Mouse (Mus musculus) hindbrain, embryonic 14.5 days (tissue): ENCODE measurements at regions not wholly inside any gene's neighbourhood (a gene's known extent, or its start where the extent isn't known, plus 50 kb on each side); places are given as distances from the start of the nearest gene placed in this dataset.

Experiments
- ATAC-seq: fragments of 200-750 bp; cut with Nextera tagmentation; 2 replicates; pipeline ENCODE4 v1.8.0; 2017; ENCODE audit warnings: moderate number of reproducible peaks, mild to moderate bottlenecking, moderate TSS enrichment, moderate library complexity; ENCODE audit not compliant: low FRiP score
- DNase-seq: peaks from one replicate; pipeline ENCODE4 v3.0.0-alpha.2; 2015; ENCODE audit warnings: low spot score
- H3K27ac ChIP-seq: fragments of 300-500 bp; sonication (generic); 2 replicates; pipeline ENCODE4 v1.5.1; 2014; ENCODE audit warnings: mild to moderate bottlenecking, moderate library complexity
- H3K27me3 ChIP-seq: fragments of 300-500 bp; sonication (generic); 2 replicates; pipeline ENCODE4 v1.6.1; 2014; ENCODE audit warnings: mild to moderate bottlenecking, low read length, mixed read lengths; ENCODE audit not compliant: control insufficient read depth, insufficient read depth
- H3K36me3 ChIP-seq: fragments of 300-500 bp; sonication (generic); replicated peaks from 2 replicates; pipeline ENCODE4 v1.6.1; 2014; ENCODE audit not compliant: control insufficient read depth, insufficient read depth
- H3K4me1 ChIP-seq: fragments of 300-500 bp; sonication (generic); replicated peaks from 2 replicates; pipeline ENCODE4 v1.6.1; 2014; ENCODE audit warnings: antibody characterized with exemption, low read length, mixed read lengths; ENCODE audit not compliant: control insufficient read depth, insufficient read depth
- H3K4me2 ChIP-seq: fragments of 300-500 bp; sonication (generic); replicated peaks from 2 replicates; pipeline ENCODE4 v1.6.1; 2014; ENCODE audit warnings: mild to moderate bottlenecking, moderate library complexity
- H3K4me3 ChIP-seq: fragments of 300-500 bp; sonication (generic); replicated peaks from 2 replicates; pipeline ENCODE4 v1.5.1; 2014; ENCODE audit warnings: mild to moderate bottlenecking, low read length
- H3K9ac ChIP-seq: fragments of 300-500 bp; sonication (generic); 2 replicates; pipeline ENCODE4 v1.6.1; 2014
- H3K9me3 ChIP-seq: fragments of 300-500 bp; sonication (generic); 2 replicates; pipeline ENCODE4 v1.6.1; 2016; ENCODE audit warnings: low read length; ENCODE audit not compliant: control insufficient read depth
- WGBS: fragments of 180-500 bp; shearing (Covaris S2); extraction: QIAGEN DNeasy Blood & Tissue Kit; methylation state at CpG from one replicate; pipeline ENCODE4 v1.1.7; 2014; 5-methylcytosine and 5-hydroxymethylcytosine counted together

DNA sequence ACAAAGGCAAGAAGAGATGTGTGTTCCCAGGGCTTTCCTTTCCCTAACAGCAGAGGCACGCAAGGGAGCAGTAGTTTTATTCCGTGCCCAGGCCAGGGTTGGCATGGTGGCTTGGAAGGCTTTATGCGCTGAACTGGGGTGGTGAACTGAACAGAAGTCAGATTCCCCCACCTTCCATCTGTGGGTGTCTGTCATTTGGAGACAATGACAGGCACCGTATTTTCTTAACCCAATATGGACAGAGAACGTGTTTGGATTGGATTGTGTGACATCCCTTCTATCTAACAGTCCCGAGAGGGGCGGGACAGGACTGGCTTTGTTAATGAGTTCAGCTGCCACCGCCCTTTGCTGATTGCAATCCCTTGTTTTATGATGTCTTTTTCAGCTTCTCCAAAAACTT, 165.8 kb upstream of the Cep162 start:
- Histone ChIP-seq H3K4me2 (no peak overlapping the region), H3K9ac (no peak overlapping the region), H3K36me3 (no peaks in the 10 kb centered on the region), H3K27ac (no peak overlapping the region), H3K9me3 (no peaks in the 10 kb centered on the region), H3K4me1 (no peaks in the 10 kb centered on the region), H3K4me3 (no peak overlapping the region), H3K27me3 (no peaks in the 10 kb centered on the region)
- DNase-seq, result no peak
- ATAC-seq, result no peak
- 45% methylated on average over 8 of the region's 8 CpGs for WGBS

DNA sequence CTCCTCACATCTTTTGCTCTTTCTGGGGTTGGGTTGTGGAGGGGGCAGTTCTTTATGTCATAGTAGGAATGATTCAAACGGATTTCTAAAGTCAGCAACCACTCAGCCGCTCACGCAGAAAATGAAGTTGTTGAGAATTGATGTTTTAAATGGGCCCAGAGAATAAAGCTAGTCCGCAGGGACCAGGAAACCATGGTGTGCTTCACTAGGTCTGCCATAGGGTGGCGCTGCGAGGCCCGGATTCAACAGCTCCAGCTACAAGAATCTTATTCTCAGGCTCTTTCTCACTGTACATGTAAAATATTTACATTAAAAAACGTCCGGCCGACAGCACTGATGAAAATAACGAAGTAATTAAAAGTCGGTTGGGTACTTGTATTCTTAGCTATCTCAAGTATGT, 164.0 kb upstream of the Cep162 start:
- no peaks in the 10 kb centered on the region for H3K36me3 ChIP-seq
- peak overlapping the region; percentile 10; the same call in 1 of the 2 replicates for H3K4me2 ChIP-seq
- peak; percentile 78 for DNase-seq
- 20% methylated on average over 12 of the region's 12 CpGs for WGBS
- H3K4me3 ChIP-seq, result no peak overlapping the region
- H3K4me1 ChIP-seq, result no peaks in the 10 kb centered on the region
- no peaks in the 10 kb centered on the region for H3K9me3 ChIP-seq
- H3K9ac ChIP-seq, result no peak overlapping the region
- 0 out of 2 replicates have a peak, but pooled peaks have one; percentile 53 for ATAC-seq
- H3K27me3 ChIP-seq, result no peaks in the 10 kb centered on the region
- no peak overlapping the region for H3K27ac ChIP-seq

DNA sequence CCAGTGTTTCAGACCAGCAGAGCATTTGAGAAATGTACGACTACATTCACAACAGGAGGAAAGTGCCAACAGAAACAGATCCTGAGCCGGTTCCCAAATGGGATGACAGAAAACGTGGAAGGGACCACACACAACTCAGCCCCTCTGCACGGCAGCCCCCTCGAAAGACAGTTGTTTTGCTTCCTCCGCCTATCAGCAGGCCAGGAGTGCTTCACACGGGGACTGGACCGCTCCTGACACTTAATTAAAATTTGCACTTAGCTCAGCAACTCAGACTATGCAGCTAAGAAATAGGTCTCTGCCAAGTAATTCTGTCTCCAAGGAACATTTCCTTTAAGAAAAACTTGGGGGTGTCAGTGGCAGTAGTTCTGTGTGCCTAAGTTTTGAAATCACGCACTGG, 157.6 kb upstream of the Cep162 start:
- WGBS, result 59% methylated on average over 9 of the region's 9 CpGs
- Histone ChIP-seq H3K4me2 (no peak overlapping the region), H3K9me3 (no peaks in the 10 kb centered on the region), H3K9ac (no peak overlapping the region), H3K36me3 (no peaks in the 10 kb centered on the region), H3K27ac (no peak overlapping the region), H3K4me3 (no peak overlapping the region), H3K27me3 (no peaks in the 10 kb centered on the region), H3K4me1 (no peaks in the 10 kb centered on the region)
- ATAC-seq (no peak), DNase-seq (no peak)

DNA sequence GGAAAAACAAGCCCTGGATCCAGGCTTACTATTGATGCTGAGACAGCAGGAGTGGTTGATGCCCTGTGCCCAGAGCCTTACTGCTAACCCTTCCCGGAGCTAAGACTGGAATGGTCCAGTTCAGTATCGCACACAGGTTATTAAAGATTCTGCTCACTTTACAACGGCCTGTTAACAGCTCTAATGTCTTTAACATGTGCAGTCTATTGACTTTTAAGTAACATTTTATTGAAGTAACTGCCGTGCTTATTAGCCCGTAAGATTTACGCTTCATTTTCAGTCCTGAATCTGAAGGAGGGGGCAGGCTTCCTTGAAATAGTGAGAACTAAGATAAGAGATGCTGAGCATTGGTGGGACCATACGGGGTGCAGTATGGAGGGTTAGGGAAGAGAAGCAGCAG, 155.7 kb upstream of the Cep162 start:
- Histone ChIP-seq H3K9ac (no peak overlapping the region), H3K4me1 (no peaks in the 10 kb centered on the region), H3K9me3 (no peaks in the 10 kb centered on the region), H3K36me3 (no peaks in the 10 kb centered on the region), H3K27ac (no peak overlapping the region), H3K4me3 (no peak overlapping the region), H3K4me2 (no peak overlapping the region), H3K27me3 (no peaks in the 10 kb centered on the region)
- WGBS, result 83% methylated on average over 7 of the region's 7 CpGs
- DNase-seq (no peak), ATAC-seq (no peak)

DNA sequence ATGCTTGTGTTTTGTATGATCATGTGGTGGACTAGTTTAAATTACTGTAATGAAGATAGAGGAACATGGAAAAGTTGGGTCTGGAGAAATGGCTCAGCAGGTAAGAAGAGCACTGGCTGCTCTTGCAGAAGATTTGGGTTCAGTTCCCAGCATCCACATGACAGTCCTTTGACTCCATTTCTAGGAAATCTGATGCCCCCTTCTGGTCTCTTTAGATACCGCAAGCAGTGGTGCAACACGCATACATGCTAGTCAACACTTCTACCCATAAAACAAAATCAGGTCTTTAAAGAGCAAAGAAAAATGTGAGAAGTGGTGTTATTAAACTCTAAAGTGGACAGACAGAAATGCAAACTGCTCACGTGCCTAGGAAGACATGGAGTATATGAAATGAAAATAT, 154.4 kb upstream of the Cep162 start:
- DNase-seq, result no peak
- Histone ChIP-seq H3K27ac (no peak overlapping the region), H3K27me3 (no peaks in the 10 kb centered on the region), H3K36me3 (no peaks in the 10 kb centered on the region), H3K4me2 (no peak overlapping the region), H3K9ac (no peak overlapping the region), H3K4me3 (no peak overlapping the region), H3K4me1 (no peaks in the 10 kb centered on the region), H3K9me3 (no peaks in the 10 kb centered on the region)
- WGBS, result 90% methylated on average over 3 of the region's 3 CpGs
- ATAC-seq, result no peak

DNA sequence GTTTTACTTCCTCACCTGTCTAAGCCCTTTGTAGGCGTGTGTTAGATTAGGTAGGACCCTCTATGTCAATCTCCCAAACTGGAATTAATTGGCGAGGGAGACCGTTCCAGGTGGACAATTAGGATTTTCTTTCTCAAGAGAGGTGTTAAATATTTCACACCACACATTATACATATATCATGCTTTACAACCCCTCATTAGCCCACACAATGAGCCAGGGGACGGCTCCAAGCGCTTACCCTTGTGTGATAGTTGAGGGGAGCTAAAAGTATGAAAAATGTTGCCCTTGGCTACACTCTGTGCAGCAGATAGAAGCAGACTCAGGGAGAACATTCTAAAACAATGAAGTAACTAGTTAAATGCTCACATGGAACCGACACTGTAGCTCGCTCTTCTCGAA, 153.5 kb upstream of the Cep162 start:
- WGBS, result 89% methylated on average over 8 of the region's 8 CpGs

DNA sequence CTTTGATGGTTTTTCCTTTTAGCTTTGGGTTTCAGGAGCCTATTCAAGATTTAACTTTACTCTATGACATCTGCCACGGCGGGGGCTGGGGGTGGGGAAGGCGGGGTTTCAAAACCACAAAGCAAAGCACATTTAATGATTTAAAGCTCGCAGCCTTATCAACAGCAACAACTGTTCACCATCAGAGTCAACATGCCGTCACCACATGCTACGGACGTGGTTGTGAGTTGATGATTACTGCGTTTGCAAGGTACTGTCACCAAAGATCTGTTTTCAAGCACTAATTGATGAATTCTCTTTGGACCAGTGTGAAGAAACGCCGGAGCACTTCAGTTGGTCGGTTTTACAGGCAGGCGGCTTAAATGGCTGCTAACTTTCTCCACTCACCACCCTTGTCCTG, 151.1 kb upstream of the Cep162 start:
- Histone ChIP-seq H3K27ac (no peak overlapping the region), H3K9me3 (no peaks in the 10 kb centered on the region), H3K27me3 (no peaks in the 10 kb centered on the region), H3K4me2 (no peak overlapping the region), H3K9ac (no peak overlapping the region), H3K4me3 (no peak overlapping the region), H3K4me1 (no peaks in the 10 kb centered on the region), H3K36me3 (no peaks in the 10 kb centered on the region)
- WGBS, result 82% methylated on average over 12 of the region's 12 CpGs
- ATAC-seq (no peak), DNase-seq (no peak)

More for the DNA sequence above, 153.5 kb upstream of the Cep162 start:
- H3K9me3 ChIP-seq, result no peaks in the 10 kb centered on the region
- no peaks in the 10 kb centered on the region for H3K27me3 ChIP-seq
- ATAC-seq, result no peak
- no peak overlapping the region for H3K27ac ChIP-seq
- H3K4me2 ChIP-seq, result no peak overlapping the region
- no peak overlapping the region for H3K4me3 ChIP-seq
- no peaks in the 10 kb centered on the region for H3K36me3 ChIP-seq
- no peak overlapping the region for H3K9ac ChIP-seq
- DNase-seq, result no peak
- no peaks in the 10 kb centered on the region for H3K4me1 ChIP-seq

DNA sequence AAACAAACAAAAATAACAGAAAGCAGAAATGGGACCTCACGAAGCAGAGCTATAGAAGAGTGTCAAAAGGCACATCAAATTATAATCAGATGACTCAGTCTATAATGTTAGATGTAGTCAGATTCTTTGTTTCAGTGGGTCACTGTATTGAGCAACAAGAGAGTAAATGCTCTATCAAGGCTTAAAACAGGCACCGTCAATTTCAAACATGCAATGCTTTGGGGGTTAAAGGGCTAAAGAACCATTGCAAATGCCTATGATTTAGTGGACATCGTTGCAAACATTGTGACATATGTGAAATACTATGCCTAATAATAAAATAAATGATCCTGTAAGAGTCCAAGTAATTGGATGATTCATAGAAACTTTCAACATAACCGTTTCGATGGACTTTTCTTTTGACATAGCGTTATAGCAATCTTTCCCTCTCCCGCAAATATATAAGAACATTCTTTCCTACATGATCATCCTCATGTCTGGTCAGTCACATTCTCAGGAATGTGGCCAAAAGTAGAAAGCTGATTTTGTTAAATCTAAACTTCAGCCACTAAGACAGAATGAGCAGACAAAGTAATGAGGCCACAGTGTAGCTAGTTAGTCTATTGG, 149.9 kb upstream of the Cep162 start:
- Histone ChIP-seq H3K27me3 (no peaks in the 10 kb centered on the region), H3K4me3 (no peak overlapping the region), H3K9ac (no peak overlapping the region), H3K4me2 (no peak overlapping the region), H3K36me3 (no peaks in the 10 kb centered on the region), H3K4me1 (no peaks in the 10 kb centered on the region), H3K27ac (no peak overlapping the region), H3K9me3 (no peaks in the 10 kb centered on the region)
- ATAC-seq (no peak), DNase-seq (no peak)
- 97% methylated on average over 7 of the region's 7 CpGs for WGBS

DNA sequence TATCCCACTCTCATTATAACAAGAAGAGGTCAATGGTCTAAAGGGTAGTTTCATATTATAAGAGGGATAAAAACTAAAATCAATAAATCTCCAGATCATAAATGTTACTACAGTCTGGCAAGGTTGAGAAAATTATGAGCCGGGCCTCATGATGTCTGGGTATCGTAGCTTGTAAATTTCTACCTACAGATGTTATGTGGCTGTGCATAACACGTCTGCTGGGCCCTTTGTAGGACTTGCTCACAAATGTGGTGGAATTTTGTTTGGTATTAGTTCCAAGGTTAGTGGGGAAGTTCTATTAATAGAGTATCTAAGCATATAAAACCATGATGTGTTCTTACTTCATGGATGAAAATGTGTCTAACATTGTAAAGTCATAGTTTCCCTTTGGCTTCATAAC, 146.7 kb upstream of the Cep162 start:
- DNase-seq (no peak), ATAC-seq (no peak)
- Histone ChIP-seq H3K9ac (no peak overlapping the region), H3K27me3 (no peaks in the 10 kb centered on the region), H3K9me3 (no peaks in the 10 kb centered on the region), H3K4me3 (no peak overlapping the region), H3K4me2 (no peak overlapping the region), H3K27ac (no peak overlapping the region), H3K36me3 (no peaks in the 10 kb centered on the region), H3K4me1 (no peaks in the 10 kb centered on the region)
- 86% methylated on average over 3 of the region's 3 CpGs for WGBS

DNA sequence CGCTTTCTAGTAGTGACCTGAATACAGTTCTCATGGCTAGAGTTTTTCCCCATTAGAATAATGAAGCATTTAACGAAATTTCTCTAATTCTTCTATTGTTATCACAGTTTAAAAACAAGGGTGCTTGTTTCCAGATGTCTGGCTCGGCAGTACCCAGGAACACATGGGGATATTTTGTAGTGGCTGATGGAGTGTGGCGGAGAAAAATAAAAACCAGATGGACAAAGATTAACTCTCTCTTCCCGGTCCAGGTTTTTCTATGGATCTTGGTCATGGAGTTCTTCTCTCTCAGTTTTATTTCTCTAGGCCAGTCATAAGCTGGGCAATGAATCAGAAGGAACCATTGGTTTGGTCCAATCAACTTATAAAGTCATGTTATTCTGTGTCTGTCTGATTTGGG, 132.2 kb upstream of the Cep162 start:
- H3K4me1 ChIP-seq, result no peaks in the 10 kb centered on the region
- no peak overlapping the region for H3K27ac ChIP-seq
- WGBS, result 85% methylated on average over 5 of the region's 5 CpGs
- H3K9ac ChIP-seq, result no peak overlapping the region
- H3K4me2 ChIP-seq, result no peak overlapping the region
- no peak overlapping the region for H3K4me3 ChIP-seq
- H3K9me3 ChIP-seq, result no peaks in the 10 kb centered on the region
- no peaks in the 10 kb centered on the region for H3K36me3 ChIP-seq
- ATAC-seq (no peak), DNase-seq (no peak)
- H3K27me3 ChIP-seq, result no peaks in the 10 kb centered on the region
